Mouse (Mus musculus) liver, postnatal 0 days (tissue): ENCODE data around the gene Nt5c1a. TPM values are rescaled to one million over a fixed set of nuclear protein-coding genes. Genes with fewer than 3 reads are reported as not detected.

Experiments
- ATAC-seq: fragments of 200-750 bp; cut with Nextera tagmentation; 2 replicates; pipeline ENCODE4 v1.8.0; 2017; ENCODE audit warnings: mild to moderate bottlenecking, moderate library complexity
- DNase-seq: peaks from one replicate; pipeline ENCODE4 v3.0.0-alpha.2; 2016
- H3K27ac ChIP-seq: fragments of 300-500 bp; sonication (generic); 2 replicates; pipeline ENCODE4 v1.5.1; 2014; ENCODE audit warnings: antibody characterized with exemption, moderate library complexity, mild to moderate bottlenecking, low read depth
- H3K27me3 ChIP-seq: fragments of 300-500 bp; sonication (generic); 2 replicates; pipeline ENCODE4 v1.6.1; 2014; ENCODE audit warnings: low read length, control low read depth, mixed read lengths; ENCODE audit not compliant: insufficient read depth
- H3K36me3 ChIP-seq: fragments of 300-500 bp; sonication (generic); replicated peaks from 2 replicates; pipeline ENCODE4 v1.6.1; 2014; ENCODE audit warnings: mild to moderate bottlenecking, control low read depth, low read length, moderate library complexity, mixed read lengths; ENCODE audit not compliant: insufficient read depth
- H3K4me1 ChIP-seq: fragments of 300-500 bp; sonication (generic); 2 replicates; pipeline ENCODE4 v1.6.1; 2014; ENCODE audit warnings: antibody characterized with exemption, mild to moderate bottlenecking, control low read depth; ENCODE audit not compliant: insufficient read depth
- H3K4me2 ChIP-seq: fragments of 300-500 bp; sonication (generic); 2 replicates; pipeline ENCODE4 v1.6.1; 2014; ENCODE audit warnings: low read depth, mild to moderate bottlenecking, low read length, moderate library complexity, mixed read lengths
- H3K4me3 ChIP-seq: fragments of 300-500 bp; sonication (generic); 2 replicates; pipeline ENCODE4 v1.5.1; 2014; ENCODE audit warnings: low read depth, low read length
- H3K9ac ChIP-seq: fragments of 300-500 bp; sonication (generic); replicated peaks from 2 replicates; pipeline ENCODE4 v1.6.1; 2014; ENCODE audit warnings: mild to moderate bottlenecking, moderate library complexity
- H3K9me3 ChIP-seq: fragments of 300-500 bp; sonication (generic); 2 replicates; pipeline ENCODE4 v1.6.1; 2016; ENCODE audit warnings: mild to moderate bottlenecking, control low read depth, low read length, mixed read lengths
- CTCF ChIP-seq: sonication (generic); IDR thresholded peaks from 2 replicates; pipeline ENCODE4 v1.5.1; 2016; ENCODE audit warnings: antibody characterized with exemption, low read depth
- EP300 ChIP-seq: IDR thresholded peaks from 2 replicates; pipeline ENCODE4 v1.6.1; 2016; ENCODE audit warnings: antibody characterized with exemption, low read depth, mild to moderate bottlenecking
- WGBS: fragments of 180-500 bp; shearing (Covaris S2); extraction: QIAGEN DNeasy Blood & Tissue Kit; methylation state at CpG from one replicate; pipeline ENCODE4 v1.1.7; 2014; ENCODE audit not compliant: insufficient replicate concordance; 5-methylcytosine and 5-hydroxymethylcytosine counted together
- polyA plus RNA-seq: library from polyadenylated mRNA; unstranded; fragments of >200 nt; fragmentation: Nextera tagmentation; extraction: Ambion mirVana; gene quantifications from 2 replicates; pipeline ENCODE4 v1.2.1, GENCODE M21; 2015

The Nt5c1a gene
- polyA plus RNA-seq, 1 experiment from 2014 or later, result not detected

GRCm38 (mm10) chr4:123237386-123238266 lies 36.3 kb downstream of the Nt5c1a start:
- Histone ChIP-seq H3K36me3 (no peaks in the 10 kb centered on the region), H3K4me1 (peaks cover 21% of the 10 kb centered on the region), H3K4me2 (no peak overlapping the region), H3K27me3 (peaks cover 42% of the 10 kb centered on the region), H3K9me3 (no peaks in the 10 kb centered on the region), H3K9ac (no peak overlapping the region), H3K4me3 (no peak overlapping the region), H3K27ac (peak overlapping the region; percentile 22; the same call in 1 of the 2 replicates)
- DNase-seq (no peak), ATAC-seq (no peak)
- WGBS, result 59% methylated on average over 6 of the region's 6 CpGs
- TF ChIP-seq EP300, result no peak
- TF ChIP-seq CTCF, result no peak

DNA sequence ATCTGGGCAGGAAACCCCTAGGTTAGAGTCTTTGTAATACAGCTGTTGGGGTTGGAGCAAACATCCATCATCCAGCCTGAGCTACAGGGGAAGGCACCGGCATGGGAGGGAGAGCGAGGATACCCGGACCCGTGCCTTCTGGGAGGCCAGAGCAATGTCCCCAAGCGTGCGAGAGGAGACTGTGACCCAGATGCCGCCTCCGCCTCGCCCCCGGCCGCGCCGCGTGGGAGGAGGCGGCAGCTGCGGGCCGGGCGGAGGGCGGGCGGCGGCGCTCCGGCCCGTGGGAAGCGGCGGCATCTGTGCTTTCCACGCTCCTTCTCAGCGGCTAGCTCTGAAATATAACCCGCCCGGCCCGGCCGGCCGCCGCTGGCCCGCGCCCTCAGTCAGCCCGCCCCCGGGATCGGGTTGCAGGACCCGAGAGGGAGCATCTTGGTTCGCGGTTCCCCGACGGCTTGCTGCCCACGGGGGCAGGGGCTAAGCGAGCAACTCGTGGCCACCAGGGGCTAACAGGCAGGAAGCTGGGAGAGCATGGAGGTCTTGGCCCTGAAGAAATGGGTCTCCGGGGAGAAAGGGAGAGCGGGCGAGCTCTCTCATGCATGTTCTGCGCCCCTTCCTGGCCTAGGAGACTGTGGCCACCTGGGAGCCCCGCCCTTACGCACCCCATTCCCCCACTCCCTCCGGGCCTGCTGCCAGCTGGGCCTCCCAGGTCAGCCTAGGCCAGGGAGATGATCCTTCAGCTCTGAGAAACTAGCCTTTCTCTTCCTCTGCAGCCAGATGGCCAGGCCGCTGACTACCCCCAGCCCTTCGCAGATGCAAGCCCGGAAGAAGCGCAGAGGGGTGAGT lies 38.3 kb downstream of the Nt5c1a start:
- H3K36me3 ChIP-seq, result no peaks in the 10 kb centered on the region
- no peak for TF ChIP-seq EP300
- no peak for TF ChIP-seq CTCF
- peaks cover 16% of the 10 kb centered on the region for H3K4me1 ChIP-seq
- H3K9me3 ChIP-seq, result no peaks in the 10 kb centered on the region
- H3K9ac ChIP-seq, result no peak overlapping the region
- H3K4me2 ChIP-seq, result peak overlapping the region; percentile 52
- peaks cover 36% of the 10 kb centered on the region for H3K27me3 ChIP-seq
- ATAC-seq (peak; percentile 73), DNase-seq (peak; percentile 62)
- WGBS, result 8% methylated on average over 54 of the region's 58 CpGs
- H3K4me3 ChIP-seq, result peak overlapping the region; percentile 36
- peak overlapping the region; percentile 31; the same call in 1 of the 2 replicates for H3K27ac ChIP-seq

DNA sequence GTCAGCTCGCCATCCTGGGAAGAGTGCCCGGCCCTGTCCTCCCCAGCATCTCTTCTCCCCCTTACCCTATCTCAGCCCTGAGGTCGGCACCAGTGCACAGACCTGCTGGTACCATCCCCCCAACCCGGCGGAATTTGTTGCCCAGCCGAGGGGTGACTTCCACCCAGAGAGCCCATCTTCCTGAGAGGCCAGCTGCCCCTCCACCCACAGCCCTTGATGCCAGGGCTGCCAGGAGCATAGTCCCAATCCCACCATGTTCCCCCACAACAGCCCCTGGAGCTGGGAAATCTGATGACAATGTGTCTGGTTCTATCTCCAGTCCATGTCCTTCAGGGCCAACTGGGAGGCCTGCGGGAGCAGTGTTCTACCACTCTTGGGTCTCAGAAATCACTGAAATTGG lies 44.9 kb downstream of the Nt5c1a start:
- no peak overlapping the region for H3K27ac ChIP-seq
- no peaks in the 10 kb centered on the region for H3K9me3 ChIP-seq
- WGBS, result 78% methylated on average over 7 of the region's 7 CpGs
- no peak overlapping the region for H3K4me2 ChIP-seq
- no peak for TF ChIP-seq EP300
- TF ChIP-seq CTCF, result no peak
- 0 out of 2 replicates have a peak, but pooled peaks cover 3% of the 10 kb centered on the region for H3K27me3 ChIP-seq
- no peaks in the 10 kb centered on the region for H3K36me3 ChIP-seq
- ATAC-seq (no peak), DNase-seq (no peak)
- H3K4me1 ChIP-seq, result no peaks in the 10 kb centered on the region
- H3K9ac ChIP-seq, result no peak overlapping the region
- no peak overlapping the region for H3K4me3 ChIP-seq

GRCm38 (mm10) chr4:123246651-123247050 lies 45.3 kb downstream of the Nt5c1a start:
- Histone ChIP-seq H3K36me3 (no peaks in the 10 kb centered on the region), H3K4me2 (no peak overlapping the region), H3K27me3 (0 out of 2 replicates have a peak, but pooled peaks cover 3% of the 10 kb centered on the region), H3K9me3 (no peaks in the 10 kb centered on the region), H3K27ac (no peak overlapping the region), H3K4me3 (no peak overlapping the region), H3K4me1 (no peaks in the 10 kb centered on the region), H3K9ac (no peak overlapping the region)
- no peak for TF ChIP-seq EP300
- no peak for TF ChIP-seq CTCF
- DNase-seq (no peak), ATAC-seq (no peak)
- WGBS, result 86% methylated on average over 5 of the region's 5 CpGs

- Histone ChIP-seq H3K4me2 (no peak overlapping the region), H3K9ac (no peak overlapping the region), H3K4me3 (no peak overlapping the region), H3K4me1 (no peaks in the 10 kb centered on the region), H3K27ac (no peak overlapping the region), H3K9me3 (no peaks in the 10 kb centered on the region), H3K36me3 (no peaks in the 10 kb centered on the region), H3K27me3 (0 out of 2 replicates have a peak, but pooled peaks cover 3% of the 10 kb centered on the region)
- TF ChIP-seq CTCF (no peak), EP300 (no peak)
- DNase-seq (no peak), ATAC-seq (no peak)
- WGBS, result 70% methylated on average over 7 of the region's 7 CpGs
These were observed 46.0 kb downstream of the Nt5c1a start for GRCm38 (mm10) chr4:123247147-123247880.
